Mouse (Mus musculus) retina, postnatal 1 day (tissue): ENCODE data around the gene Foxj1.
"Not testable (repeated sequence)": the region's sequence is repeated elsewhere in the genome, so short reads cannot be mapped to it uniquely, and the experiment has no call there.

Experiments
- DNase-seq: peaks from one replicate; pipeline ENCODE4 v3.0.0-alpha.2; 2012

Gene Foxj1

GRCm38 (mm10) chr11:116335244-116336036 is at the start of gene Foxj1:
Gene Foxj1, minus strand, starts transcription at chr11:116335399.
- DNase-seq: peak; percentile 98

GRCm38 (mm10) chr11:116384171-116384570 is 49.0 kb upstream of the Foxj1 start:
- DNase-seq: no peak

- not testable (repeated sequence) for DNase-seq
Observed at GRCm38 (mm10) chr11:116383070-116383469, 47.9 kb upstream of the Foxj1 start.

- no peak for DNase-seq
Observed at GRCm38 (mm10) chr11:116380767-116381166, 45.6 kb upstream of the Foxj1 start.

- DNase-seq: no peak
Observed at GRCm38 (mm10) chr11:116379530-116379929, 44.3 kb upstream of the Foxj1 start.

GRCm38 (mm10) chr11:116376945-116377661 is 41.9 kb upstream of the Foxj1 start:
- DNase-seq: no peak

- no peak for DNase-seq
Observed at GRCm38 (mm10) chr11:116371894-116372450, 36.8 kb upstream of the Foxj1 start.

- no peak for DNase-seq
Observed at GRCm38 (mm10) chr11:116369633-116370032, 34.4 kb upstream of the Foxj1 start.

GRCm38 (mm10) chr11:116369051-116369450 is 33.9 kb upstream of the Foxj1 start:
- no peak for DNase-seq

GRCm38 (mm10) chr11:116368116-116368515 is 32.9 kb upstream of the Foxj1 start:
- peak; percentile 86 for DNase-seq

GRCm38 (mm10) chr11:116366647-116367046 is 31.4 kb upstream of the Foxj1 start:
- DNase-seq: no peak

GRCm38 (mm10) chr11:116366124-116366523 is 30.9 kb upstream of the Foxj1 start:
- no peak for DNase-seq

- DNase-seq: no peak
Observed at GRCm38 (mm10) chr11:116365432-116365831, 30.2 kb upstream of the Foxj1 start.

GRCm38 (mm10) chr11:116362015-116362414 is 26.8 kb upstream of the Foxj1 start:
- no peak for DNase-seq

GRCm38 (mm10) chr11:116360915-116361314 is 25.7 kb upstream of the Foxj1 start:
- not testable (repeated sequence) for DNase-seq

GRCm38 (mm10) chr11:116359652-116360051 is 24.5 kb upstream of the Foxj1 start:
- no peak for DNase-seq

GRCm38 (mm10) chr11:116358926-116359637 is 23.9 kb upstream of the Foxj1 start:
- DNase-seq: no peak

GRCm38 (mm10) chr11:116354521-116354920 is 19.3 kb upstream of the Foxj1 start:
- peak; percentile 38 for DNase-seq

GRCm38 (mm10) chr11:116353535-116353934 is 18.3 kb upstream of the Foxj1 start:
- no peak for DNase-seq

- no peak for DNase-seq
Observed at GRCm38 (mm10) chr11:116351294-116351693, 16.1 kb upstream of the Foxj1 start.

- no peak for DNase-seq
Observed at GRCm38 (mm10) chr11:116347955-116348354, 12.8 kb upstream of the Foxj1 start.

GRCm38 (mm10) chr11:116347012-116347411 is 11.8 kb upstream of the Foxj1 start:
- DNase-seq: no peak
